Mouse (Mus musculus) thymus, postnatal 0 days (tissue): ENCODE measurements around the gene Mycbp2. TPM values are rescaled to one million over a fixed set of nuclear protein-coding genes. Genes with fewer than 3 reads are reported as not detected.
A peak's percentile ranks its signal among the peaks of the same experiment; 100 is the strongest.

ENCODE experiments used
- DNase-seq: peaks from one replicate; pipeline ENCODE4 v3.0.0-alpha.2; 2015; ENCODE audit warnings: low spot score
- polyA plus RNA-seq: library from polyadenylated mRNA; unstranded; fragments of >200 nt; fragmentation: Nextera tagmentation; extraction: Ambion mirVana; gene quantifications from 2 replicates; pipeline ENCODE4 v1.2.1, GENCODE M21; 2015

The Mycbp2 gene
- polyA plus RNA-seq, 1 experiment from 2014 or later, result 26.7 TPM

DNA sequence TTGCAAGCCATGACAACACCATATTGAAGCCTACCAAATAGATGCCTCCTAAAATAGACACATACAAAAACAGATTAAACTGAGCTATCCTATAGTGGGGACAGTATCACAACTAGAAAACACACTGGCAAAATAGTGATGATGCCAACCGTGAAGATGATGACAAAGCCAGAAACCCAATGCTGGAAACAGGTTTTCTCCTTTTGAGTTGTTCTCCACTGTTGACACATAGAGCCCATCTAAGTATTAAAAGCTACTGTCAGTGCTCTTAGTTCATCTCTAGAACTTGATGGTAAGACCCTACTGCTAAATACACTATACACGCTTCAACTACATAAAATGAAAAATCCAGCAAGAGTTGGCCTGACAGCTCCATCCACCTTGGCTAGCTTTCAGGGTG lies 86.2 kb downstream of the Mycbp2 start:
- DNase-seq, result no peak

- DNase-seq, result no peak
Observed at GRCm38 (mm10) chr14:103258745-103259144, 87.9 kb downstream of the Mycbp2 start.

- no peak for DNase-seq
Observed at GRCm38 (mm10) chr14:103256866-103257265, 89.7 kb downstream of the Mycbp2 start.

DNA sequence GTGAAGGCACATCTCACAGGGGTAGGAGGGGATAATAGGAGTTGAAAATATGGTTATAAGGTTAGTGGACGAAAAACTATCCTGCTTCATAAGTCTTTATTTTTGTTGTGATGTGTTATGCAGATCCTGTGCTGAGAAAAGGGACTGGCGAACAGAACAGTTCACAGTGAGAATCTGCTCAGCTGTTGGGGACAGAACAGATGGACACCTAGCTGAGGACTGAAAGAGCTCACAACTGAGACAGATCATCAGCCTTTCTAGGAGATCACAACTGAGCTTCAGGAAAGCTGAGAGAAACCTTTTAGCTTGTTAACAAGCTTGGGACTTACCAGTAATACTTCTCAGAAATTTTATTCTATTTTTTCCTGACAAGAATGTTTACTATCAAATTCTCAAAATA lies 92.3 kb downstream of the Mycbp2 start:
- no peak for DNase-seq

- DNase-seq, result no peak
Observed at GRCm38 (mm10) chr14:103242020-103242419, 104.6 kb downstream of the Mycbp2 start.

DNA sequence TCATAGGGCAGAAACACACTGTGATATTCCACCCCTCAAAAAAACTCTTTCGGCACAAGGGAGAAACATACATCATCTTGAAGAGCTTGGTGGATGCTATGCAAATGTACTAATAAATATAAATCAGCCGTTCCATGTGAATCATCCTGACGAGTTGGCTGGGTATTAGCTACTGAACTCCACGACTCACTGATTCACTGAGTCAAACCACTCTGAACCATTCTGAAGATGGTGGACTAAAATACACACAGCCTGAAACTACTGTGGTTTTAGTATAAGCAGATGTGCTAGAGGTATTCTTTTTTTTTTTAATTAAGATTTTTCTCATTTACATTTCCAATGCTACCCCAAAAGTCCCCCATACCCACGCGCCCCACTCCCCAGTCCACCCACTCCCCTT lies 111.8 kb downstream of the Mycbp2 start:
- DNase-seq, result no peak

- DNase-seq, result no peak
Observed at GRCm38 (mm10) chr14:103233640-103234593, 112.7 kb downstream of the Mycbp2 start.

DNA sequence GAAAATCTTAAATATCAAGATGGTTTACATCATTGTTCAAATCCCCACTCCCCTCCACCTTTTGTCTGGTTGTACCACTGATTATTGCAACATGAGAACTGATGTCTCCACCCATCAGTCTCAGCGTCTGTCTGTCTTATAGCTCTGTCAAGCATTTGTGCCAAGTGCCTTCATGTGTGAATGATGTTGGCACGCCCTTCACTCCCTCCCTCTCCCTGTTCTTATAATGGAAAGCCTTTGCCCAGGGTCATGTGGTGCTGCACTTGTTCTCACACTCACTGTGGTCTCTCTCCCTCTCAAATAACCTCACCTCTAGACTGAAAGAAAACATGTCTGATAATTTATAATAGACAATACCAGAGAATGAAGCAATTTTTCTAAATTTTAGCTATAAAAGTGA lies 124.3 kb downstream of the Mycbp2 start:
- DNase-seq, result no peak

- no peak for DNase-seq
Observed at GRCm38 (mm10) chr14:103221751-103222150, 124.9 kb downstream of the Mycbp2 start.

DNA sequence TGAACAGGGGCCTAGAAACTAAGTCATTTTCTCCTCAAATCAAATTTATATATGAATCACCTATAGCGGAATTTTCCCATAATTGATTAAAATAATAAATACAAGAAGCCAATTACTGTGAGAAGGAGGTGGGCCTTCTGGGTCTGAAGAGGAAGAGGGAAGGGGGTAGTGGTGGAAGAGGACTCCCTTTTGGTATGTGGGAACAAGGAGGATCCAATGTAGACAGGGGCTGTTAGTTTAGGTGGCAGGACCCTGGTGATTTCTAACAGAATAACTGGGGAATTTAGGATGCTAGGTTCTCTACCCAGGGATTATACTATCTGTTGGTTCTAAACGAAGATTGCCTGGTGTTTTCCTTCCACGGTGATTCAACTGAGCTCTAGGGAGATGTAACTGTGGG lies 130.3 kb downstream of the Mycbp2 start:
- no peak for DNase-seq

- DNase-seq, result no peak
Observed at GRCm38 (mm10) chr14:103186658-103187057, 160.0 kb downstream of the Mycbp2 start.

DNA sequence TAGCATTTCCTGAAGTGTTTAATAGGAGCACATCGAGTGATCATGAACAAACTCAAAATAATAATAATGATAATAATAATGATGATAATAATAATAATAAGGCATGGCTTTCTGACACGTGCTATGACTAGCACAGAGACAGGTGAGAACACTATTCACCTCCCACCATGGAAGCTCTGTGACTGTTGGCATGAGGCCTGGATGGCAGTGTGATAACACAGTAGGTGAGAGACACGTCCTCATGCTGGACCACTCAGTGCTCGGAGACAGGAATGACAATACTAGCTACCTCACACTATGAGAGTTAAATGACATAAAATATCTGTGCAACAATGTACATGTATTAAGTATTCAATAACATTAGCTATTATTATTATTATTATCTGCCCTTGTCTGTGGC lies 160.5 kb downstream of the Mycbp2 start:
- no peak for DNase-seq

GRCm38 (mm10) chr14:103180096-103180495 lies 166.5 kb downstream of the Mycbp2 start:
- no peak for DNase-seq

- DNase-seq, result no peak
Observed at GRCm38 (mm10) chr14:103162923-103163322, 183.7 kb downstream of the Mycbp2 start.

GRCm38 (mm10) chr14:103155685-103156084 lies 190.9 kb downstream of the Mycbp2 start:
- DNase-seq, result no peak

- DNase-seq, result no peak
Observed at GRCm38 (mm10) chr14:103150139-103150538, 196.5 kb downstream of the Mycbp2 start.

DNA sequence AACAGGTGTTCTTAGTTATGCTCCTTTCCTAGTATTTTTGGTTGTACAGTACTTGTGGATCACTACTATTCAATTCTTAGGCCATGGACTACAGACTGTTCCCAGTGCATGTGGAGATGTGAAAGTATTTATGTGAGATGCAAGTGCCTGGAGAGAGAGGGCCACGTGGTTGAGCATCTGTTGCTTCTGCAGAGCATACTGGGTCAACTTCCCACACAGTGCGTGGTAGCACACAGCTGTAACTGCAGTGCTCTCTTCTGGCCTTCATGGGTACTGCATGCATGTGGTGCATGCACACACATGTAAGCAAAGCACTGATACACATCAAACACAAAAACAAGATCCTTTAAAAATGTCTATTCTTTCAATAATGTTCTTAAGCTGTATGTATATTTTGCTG lies 214.6 kb downstream of the Mycbp2 start:
- DNase-seq, result peak; percentile 59

DNA sequence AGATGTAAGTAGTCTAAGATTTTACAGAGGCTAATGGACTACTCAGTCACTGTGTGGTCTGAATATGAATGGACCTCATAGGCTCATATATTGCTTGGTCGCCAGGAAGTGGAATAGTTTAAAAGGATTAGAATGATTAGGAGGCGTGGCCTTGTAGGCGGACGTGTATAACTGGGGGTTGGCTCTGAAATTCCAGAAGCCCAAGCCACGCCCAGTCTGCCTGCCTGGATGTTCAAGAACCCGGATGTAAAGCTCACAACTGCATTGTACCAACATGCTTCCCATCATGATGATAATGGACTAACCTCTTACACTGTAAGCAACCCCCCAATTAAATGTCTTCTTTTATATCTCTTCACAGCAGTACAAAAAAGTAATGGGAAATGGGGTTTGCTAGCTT lies 220.9 kb downstream of the Mycbp2 start:
- DNase-seq, result no peak

- DNase-seq, result no peak
Observed at GRCm38 (mm10) chr14:103114994-103115670, 231.5 kb downstream of the Mycbp2 start.

DNA sequence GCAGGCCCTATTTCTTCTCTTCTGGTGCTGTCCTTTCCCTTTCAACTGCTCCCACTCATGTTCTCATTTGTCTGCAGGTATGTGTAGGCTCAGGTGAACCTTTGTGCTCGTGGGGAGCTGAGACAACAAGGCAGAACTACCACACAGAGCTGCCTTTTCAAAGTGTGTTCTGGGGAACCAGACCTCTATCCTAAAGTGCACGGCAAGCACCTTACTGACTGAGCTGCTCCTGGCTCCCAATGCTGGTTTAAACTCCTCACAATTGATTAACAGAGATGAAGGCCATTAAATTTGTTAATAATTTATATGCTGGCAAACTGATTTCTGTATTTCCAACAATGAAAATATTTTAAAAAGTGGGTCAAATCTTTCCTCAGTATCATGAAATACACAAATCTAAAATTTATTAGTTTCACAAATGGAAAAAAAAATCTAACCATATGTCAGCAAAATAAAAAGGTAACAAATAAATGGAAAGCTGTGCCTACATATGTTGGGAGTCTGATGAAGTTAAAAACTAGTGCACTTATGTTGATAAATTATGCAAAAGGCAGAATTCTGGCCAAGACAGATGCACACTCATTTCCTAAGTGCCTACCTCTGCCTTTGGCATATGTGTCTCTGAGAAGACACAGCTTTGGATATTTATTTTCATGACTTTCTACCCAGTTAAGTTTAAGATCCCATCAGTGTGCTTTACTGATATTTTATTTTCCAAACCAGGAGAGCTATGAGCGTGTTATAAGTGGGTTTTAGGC lies 233.8 kb downstream of the Mycbp2 start:
- no peak for DNase-seq

DNA sequence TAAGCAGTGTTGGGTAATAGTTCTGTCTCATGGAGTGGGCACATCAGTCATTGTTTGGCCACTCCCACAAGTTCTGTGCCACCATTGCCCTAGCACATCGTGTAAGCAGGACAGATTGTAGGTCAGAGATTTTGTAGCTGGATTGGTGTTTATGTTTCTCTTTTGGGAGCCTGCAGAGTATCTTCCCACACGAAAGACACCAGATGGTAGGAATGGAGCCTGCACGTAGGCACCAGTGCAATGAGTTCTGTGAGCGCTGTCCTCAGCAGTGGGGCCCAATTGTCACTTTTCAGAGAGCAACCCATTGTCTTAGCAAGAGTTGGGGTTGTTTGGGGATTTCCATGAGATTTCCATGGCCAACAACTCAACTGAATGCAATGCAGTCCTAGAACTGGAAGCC lies 236.6 kb downstream of the Mycbp2 start:
- no peak for DNase-seq

GRCm38 (mm10) chr14:103106301-103106700 lies 240.3 kb downstream of the Mycbp2 start:
- no peak for DNase-seq
